Mouse (Mus musculus) layer of hippocampus, adult 9-10 months (tissue): Measurements from ENCODE around the gene Negr1.

Experiments
- DNase-seq: peaks from one replicate; pipeline ENCODE4 v3.0.0; 2022; ENCODE audit warnings: low spot score

Negr1 gene

GRCm38 (mm10) chr3:156796061-156796691, 234.6 kb downstream of the Negr1 start:
- DNase-seq: no peak

DNA sequence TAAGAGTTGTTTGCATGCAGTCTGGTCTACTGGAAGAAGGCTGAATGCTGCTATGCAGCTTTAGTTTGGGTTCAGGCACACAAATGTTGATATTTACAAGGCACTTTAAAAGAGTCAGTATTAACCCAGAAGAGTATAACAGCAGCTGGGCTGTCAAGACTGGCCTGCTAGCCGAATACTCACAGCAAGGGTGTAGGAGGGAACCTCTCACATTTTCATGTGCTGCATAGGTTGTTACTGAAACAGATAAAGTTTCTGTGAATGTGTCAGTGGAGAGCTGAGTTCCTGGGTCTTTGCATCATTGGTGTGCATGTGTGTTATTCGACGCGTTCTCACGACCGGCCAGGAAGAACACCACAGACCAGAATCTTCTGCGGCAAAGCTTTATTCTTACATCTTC, 237.6 kb downstream of the Negr1 start:
- DNase-seq: no peak

DNA sequence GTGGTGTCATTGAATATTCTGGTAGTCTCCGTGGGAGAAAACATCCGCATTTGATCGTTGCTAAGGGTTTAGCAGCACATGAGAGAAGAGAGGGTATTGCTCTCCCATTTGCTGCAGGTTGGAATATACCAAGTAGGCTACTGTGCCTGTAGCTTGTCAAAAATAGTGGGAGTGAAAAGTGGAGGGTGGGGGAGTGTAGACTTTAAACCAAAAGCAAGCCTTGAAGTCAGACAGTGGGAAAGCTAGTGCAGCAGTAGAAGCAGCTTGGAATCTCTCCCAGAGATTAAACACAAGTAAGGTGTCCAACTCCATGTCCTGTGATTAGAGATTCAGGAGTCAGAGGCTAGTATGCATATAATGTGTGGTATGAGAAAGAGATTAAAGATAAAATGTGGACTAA, 248.2 kb downstream of the Negr1 start:
- DNase-seq: no peak

DNA sequence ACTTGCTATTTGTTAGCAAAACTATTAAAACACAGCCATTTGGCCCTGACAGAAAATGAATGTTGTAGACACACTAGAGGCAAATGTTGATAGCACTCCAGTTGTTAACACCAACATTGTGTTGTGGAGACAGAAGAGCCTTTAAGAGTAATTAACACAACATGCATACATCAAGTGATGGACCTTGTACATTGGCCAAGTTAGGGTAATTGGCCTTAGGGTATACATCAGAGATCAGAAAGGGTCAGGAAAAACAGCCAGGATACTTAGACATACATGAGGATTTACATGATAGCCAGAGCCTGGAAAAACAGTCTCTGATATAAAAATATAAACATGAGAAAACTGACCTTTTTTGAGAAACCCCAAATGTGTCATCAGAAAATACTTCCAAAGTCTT, 255.3 kb downstream of the Negr1 start:
- DNase-seq: no peak

GRCm38 (mm10) chr3:156817452-156817851, 255.9 kb downstream of the Negr1 start:
- DNase-seq: no peak

- DNase-seq: no peak
Measured at GRCm38 (mm10) chr3:156823039-156823438, 261.4 kb downstream of the Negr1 start.

GRCm38 (mm10) chr3:156833920-156834319, 272.3 kb downstream of the Negr1 start:
- DNase-seq: no peak

GRCm38 (mm10) chr3:156838550-156838949, 277.0 kb downstream of the Negr1 start:
- no peak for DNase-seq

- DNase-seq: no peak
Measured at GRCm38 (mm10) chr3:156848385-156848784, 286.8 kb downstream of the Negr1 start.

GRCm38 (mm10) chr3:156851921-156852320, 290.3 kb downstream of the Negr1 start:
- DNase-seq: no peak

GRCm38 (mm10) chr3:156870239-156870921, 308.8 kb downstream of the Negr1 start:
- DNase-seq: no peak

GRCm38 (mm10) chr3:156870922-156871257, 309.3 kb downstream of the Negr1 start:
- no peak for DNase-seq

DNA sequence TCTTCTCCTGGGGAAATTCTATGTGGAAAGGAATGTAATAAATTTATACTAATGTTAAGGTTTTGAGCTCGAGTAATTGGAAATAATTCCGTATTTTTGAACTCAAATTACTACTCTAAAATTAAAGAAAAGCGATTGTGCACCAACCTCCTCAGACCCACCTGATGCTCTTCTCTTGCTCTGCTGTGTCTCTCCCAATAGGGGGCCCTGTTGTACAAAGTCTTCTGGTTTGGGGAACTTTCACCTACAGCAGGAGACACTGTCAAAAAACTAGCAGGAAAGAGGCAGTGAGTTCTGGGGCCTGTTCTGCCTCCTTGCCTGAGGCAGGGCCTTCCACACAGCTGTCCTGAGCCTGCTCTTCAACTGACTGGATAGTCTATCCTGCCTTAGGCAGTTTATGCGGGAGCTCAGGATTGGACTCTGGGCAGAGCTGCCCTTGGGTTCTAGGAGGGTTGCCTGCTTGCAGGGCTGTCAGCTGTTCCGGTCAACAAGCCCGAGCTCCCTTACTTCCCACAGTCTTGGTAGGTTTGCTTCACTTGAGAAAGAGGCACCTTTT, 310.1 kb downstream of the Negr1 start:
- no peak for DNase-seq

GRCm38 (mm10) chr3:156876551-156876950, 315.0 kb downstream of the Negr1 start:
- no peak for DNase-seq

- no peak for DNase-seq
Measured at GRCm38 (mm10) chr3:156882129-156882528, 320.5 kb downstream of the Negr1 start.

- no peak for DNase-seq
Measured at GRCm38 (mm10) chr3:156883873-156884272, 322.3 kb downstream of the Negr1 start.

- no peak for DNase-seq
Measured at GRCm38 (mm10) chr3:156885689-156886088, 324.1 kb downstream of the Negr1 start.

GRCm38 (mm10) chr3:156886915-156887314, 325.3 kb downstream of the Negr1 start:
- no peak for DNase-seq

- no peak for DNase-seq
Measured at GRCm38 (mm10) chr3:156890986-156891385, 329.4 kb downstream of the Negr1 start.

DNA sequence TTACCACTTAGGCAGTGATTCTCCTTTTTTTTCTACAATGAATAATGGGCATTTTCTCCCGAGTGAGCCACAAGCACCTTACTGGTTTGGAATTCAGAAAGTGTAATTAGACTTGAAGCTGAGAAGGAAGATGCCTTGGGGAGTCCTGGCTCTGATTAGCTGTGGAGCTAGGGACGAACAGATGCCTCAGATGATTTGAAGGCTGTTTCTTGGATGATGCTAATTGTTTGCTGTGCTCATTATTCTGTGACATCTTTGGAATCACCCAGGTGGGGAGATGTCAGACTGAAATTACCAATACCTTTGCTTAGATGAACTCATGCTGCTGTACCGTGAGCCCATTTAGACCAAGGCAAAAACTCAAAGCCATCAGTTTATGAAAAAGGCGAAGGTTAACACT, 333.7 kb downstream of the Negr1 start:
- no peak for DNase-seq

DNA sequence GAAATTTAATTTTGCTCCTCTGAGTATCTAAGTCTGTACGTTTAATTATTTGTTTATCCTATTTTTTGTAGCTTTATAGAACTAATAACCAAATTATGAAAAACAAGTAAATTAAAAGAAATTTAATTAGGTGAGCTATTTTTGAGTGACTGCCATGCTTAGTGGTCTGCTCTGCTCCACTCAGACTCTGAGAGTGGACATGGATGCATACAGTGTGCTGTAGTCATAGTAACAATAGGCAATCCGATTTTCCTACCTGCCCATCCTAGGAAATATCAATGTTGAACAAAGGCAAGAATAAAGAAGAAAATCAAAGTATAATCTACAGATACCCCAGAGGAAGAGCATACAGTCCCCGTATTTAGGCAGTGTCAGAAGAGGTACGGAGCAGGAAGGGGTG, 334.5 kb downstream of the Negr1 start:
- no peak for DNase-seq

- no peak for DNase-seq
Measured at GRCm38 (mm10) chr3:156896552-156896951, 335.0 kb downstream of the Negr1 start.

DNA sequence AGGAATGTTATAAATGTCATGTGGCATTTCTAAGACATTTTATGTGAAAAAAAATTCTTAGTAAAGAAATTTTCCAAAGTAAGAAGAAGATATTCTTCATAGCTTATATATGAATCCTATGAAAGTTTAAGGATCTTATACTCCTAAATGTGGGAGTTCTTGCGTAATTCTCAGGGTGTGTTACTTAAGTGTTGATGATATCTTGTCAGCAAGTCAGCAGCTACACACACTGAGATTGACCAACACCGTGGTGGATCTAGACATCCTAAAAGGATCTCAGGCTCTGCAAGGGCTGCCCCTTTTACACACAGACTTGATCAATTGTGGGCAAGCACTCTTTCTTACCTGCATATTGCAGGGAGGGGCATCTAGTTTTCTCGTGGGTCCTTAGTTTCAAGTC, 339.5 kb downstream of the Negr1 start:
- no peak for DNase-seq
